Comparison of ENCODE assay signal across 26 mouse cellular contexts in the genomic region with DNA sequence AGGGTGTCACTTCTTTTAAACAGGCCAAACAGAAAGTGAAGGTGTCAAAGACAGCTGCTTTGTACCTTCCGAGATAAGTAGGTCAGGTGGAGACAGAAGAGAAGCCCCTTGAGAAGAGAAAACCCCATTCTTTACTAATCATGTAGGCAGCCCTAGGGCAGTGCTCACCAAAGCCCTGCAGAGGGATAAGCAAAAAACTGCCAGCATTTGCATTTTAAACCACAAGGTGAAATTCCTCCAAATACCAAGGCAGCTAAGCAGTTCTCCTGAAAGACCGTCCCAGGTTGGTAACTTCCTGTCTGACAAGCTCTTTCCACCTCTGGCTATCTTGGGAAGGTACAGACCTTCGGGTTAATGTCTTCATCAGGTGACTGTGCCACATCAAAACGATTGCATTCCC. TPM values are rescaled to one million over a fixed set of nuclear protein-coding genes. Genes with fewer than 3 reads are reported as not detected.
"Had no signal": no experiment of that assay in that cellular context is flagged by ENCODE, and none has a peak within 500 bp of the region (broad histone marks: within the 10 kb centered on the region; RNA-seq: fewer than 3 reads in every experiment).

No protein-coding gene starts in this region.

- DNase-seq: kidney, adult 18-20 months; kidney, adult 9 months; kidney, postnatal 14 days; kidney, postnatal 4 days; layer of hippocampus, adult 9-11 months; liver; lung, adult 18-20 months; lung, postnatal 10 days; lung, postnatal 36 days; right cerebral cortex, adult 18-20 months; right cerebral cortex, postnatal 14 days; right cerebral cortex, postnatal 4 days had no signal

- H3K9me3 ChIP-seq: limb, embryonic 10.5 days; limb, embryonic 13.5 days; liver, embryonic 12.5 days; liver, embryonic 15.5 days; lung, embryonic 15.5 days; megakaryocyte, embryonic 14.5 days; midbrain, embryonic 10.5 days; midbrain, embryonic 13.5 days; neural tube, embryonic 12.5 days; neural tube, embryonic 15.5 days had no signal

- H3K4me3 ChIP-seq: layer of hippocampus, adult 2 months; limb, embryonic 10.5 days; limb, embryonic 13.5 days; liver, embryonic 12.5 days; liver, embryonic 15.5 days; lung, embryonic 15.5 days; megakaryocyte, embryonic 14.5 days; midbrain, embryonic 10.5 days; midbrain, embryonic 13.5 days; neural tube, embryonic 12.5 days; neural tube, embryonic 15.5 days had no signal

- H3K27ac ChIP-seq: layer of hippocampus, adult 2 months; limb, embryonic 10.5 days; limb, embryonic 13.5 days; liver, embryonic 12.5 days; liver, embryonic 15.5 days; lung, embryonic 15.5 days; midbrain, embryonic 10.5 days; midbrain, embryonic 13.5 days; neural tube, embryonic 12.5 days; neural tube, embryonic 15.5 days; stomach, postnatal 0 days had no signal

- H3K4me2 ChIP-seq: limb, embryonic 13.5 days; liver, embryonic 12.5 days; liver, embryonic 15.5 days; lung, embryonic 15.5 days; midbrain, embryonic 13.5 days; neural tube, embryonic 12.5 days; neural tube, embryonic 15.5 days had no signal

- H3K27me3 ChIP-seq: limb, embryonic 13.5 days; liver, embryonic 12.5 days; liver, embryonic 15.5 days; lung, embryonic 15.5 days; midbrain, embryonic 13.5 days; neural tube, embryonic 12.5 days; neural tube, embryonic 15.5 days had no signal

- H3K36me3 ChIP-seq: limb, embryonic 10.5 days; limb, embryonic 13.5 days; liver, embryonic 12.5 days; liver, embryonic 15.5 days; lung, embryonic 15.5 days; midbrain, embryonic 10.5 days; midbrain, embryonic 13.5 days; neural tube, embryonic 12.5 days; neural tube, embryonic 15.5 days had no signal

- H3K9ac ChIP-seq: limb, embryonic 13.5 days; liver, embryonic 12.5 days; liver, embryonic 15.5 days; lung, embryonic 15.5 days; midbrain, embryonic 13.5 days; neural tube, embryonic 12.5 days; neural tube, embryonic 15.5 days had no signal

- ATAC-seq: intestine, embryonic 16.5 days; liver, embryonic 12.5 days; midbrain, embryonic 13.5 days had no signal

RNA-seq across cellular contexts. Expression of a gene that starts 20.9 kb away (rescaled TPM):
- polyA plus RNA-seq: urinary bladder, adult 2 months had no signal
